Mouse (Mus musculus) hindbrain, postnatal 0 days (tissue): ENCODE results near the gene Slc35c2. TPM values are rescaled to one million over a fixed set of nuclear protein-coding genes. Genes with fewer than 3 reads are reported as not detected.

ENCODE experiments used
- ATAC-seq: fragments of 200-750 bp; cut with Nextera tagmentation; 2 replicates; pipeline ENCODE4 v1.8.0; 2017; ENCODE audit warnings: mild to moderate bottlenecking, moderate TSS enrichment, moderate library complexity
- DNase-seq: peaks from one replicate; pipeline ENCODE4 v3.0.0-alpha.2; 2015; ENCODE audit warnings: low spot score
- H3K27ac ChIP-seq: fragments of 300-500 bp; sonication (generic); 2 replicates; pipeline ENCODE4 v1.5.1; 2014; ENCODE audit warnings: mild to moderate bottlenecking
- H3K27me3 ChIP-seq: fragments of 300-500 bp; sonication (generic); 2 replicates; pipeline ENCODE4 v1.6.1; 2014; ENCODE audit warnings: low read length, mixed read lengths; ENCODE audit not compliant: insufficient read depth
- H3K36me3 ChIP-seq: fragments of 300-500 bp; sonication (generic); 2 replicates; pipeline ENCODE4 v1.6.1; 2014; ENCODE audit warnings: low read length, mixed read lengths; ENCODE audit not compliant: insufficient read depth
- H3K4me1 ChIP-seq: fragments of 300-500 bp; sonication (generic); 2 replicates; pipeline ENCODE4 v1.6.1; 2014; ENCODE audit warnings: antibody characterized with exemption, low read length, mixed read lengths; ENCODE audit not compliant: insufficient read depth
- H3K4me2 ChIP-seq: fragments of 300-500 bp; sonication (generic); 2 replicates; pipeline ENCODE4 v1.6.1; 2014; ENCODE audit warnings: low read depth, mild to moderate bottlenecking, low read length, moderate library complexity, mixed read lengths
- H3K4me3 ChIP-seq: fragments of 300-500 bp; sonication (generic); 2 replicates; pipeline ENCODE4 v1.5.1; 2014; ENCODE audit warnings: low read length
- H3K9ac ChIP-seq: fragments of 300-500 bp; sonication (generic); replicated peaks from 2 replicates; pipeline ENCODE4 v1.6.1; 2014; ENCODE audit warnings: mild to moderate bottlenecking, low read length, moderate library complexity, mixed read lengths
- H3K9me3 ChIP-seq: fragments of 300-500 bp; sonication (generic); 2 replicates; pipeline ENCODE4 v1.6.1; 2016; ENCODE audit warnings: low read length, mixed read lengths
- CTCF ChIP-seq: IDR thresholded peaks from 2 replicates; pipeline ENCODE4 v1.5.1; 2016; ENCODE audit warnings: antibody characterized with exemption, control low read depth, low read depth
- WGBS: fragments of 180-500 bp; shearing (Covaris S2); extraction: QIAGEN DNeasy Blood & Tissue Kit; methylation state at CpG from one replicate; pipeline ENCODE4 v1.1.7; 2014; 5-methylcytosine and 5-hydroxymethylcytosine counted together
- polyA plus RNA-seq: library from polyadenylated mRNA; unstranded; fragments of >200 nt; fragmentation: Nextera tagmentation; extraction: Ambion mirVana; gene quantifications from 2 replicates; pipeline ENCODE4 v1.2.1, GENCODE M21; 2015
- total RNA-seq: library from RNA; depleted of rRNA; stranded (reverse); fragments of >200 nt; gene quantifications from 2 replicates; pipeline ENCODE4 v1.2.3, GENCODE M21; 2014

The Slc35c2 gene
- total and polyA plus RNA-seq, 2 experiments from 2014 or later = 68.1 to 97.1 TPM

- DNase-seq = peak; percentile 34
- no peak overlapping the region for H3K9ac ChIP-seq
Measured at GRCm38 (mm10) chr2:165243122-165243720, 44.4 kb downstream of the Slc35c2 start.

DNA sequence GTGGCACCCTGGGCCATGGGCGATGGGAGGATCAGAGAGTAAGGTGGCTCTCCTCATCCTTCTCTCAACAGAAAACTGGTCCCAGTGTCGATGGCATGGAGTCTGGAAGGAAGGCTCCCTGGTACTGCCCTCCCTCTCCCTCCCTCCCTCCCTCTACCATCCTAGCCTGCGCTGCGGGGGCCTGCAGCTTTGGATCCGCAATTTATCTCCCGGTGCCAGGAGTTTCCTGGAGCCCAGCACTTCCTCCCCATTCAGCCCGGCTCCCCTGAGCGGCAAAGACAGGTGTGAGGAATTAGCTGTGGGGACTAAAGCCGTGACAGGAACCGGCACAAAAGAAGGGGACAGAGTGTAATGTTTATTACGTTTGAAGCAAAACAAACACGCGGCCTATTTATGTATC, 45.1 kb downstream of the Slc35c2 start:
- WGBS = 4% methylated on average over 12 of the region's 13 CpGs
- Histone ChIP-seq H3K9ac (no peak overlapping the region), H3K4me2 (no peak overlapping the region), H3K27me3 (peaks cover 5% of the 10 kb centered on the region; the same call in 1 of the 2 replicates), H3K36me3 (no peaks in the 10 kb centered on the region), H3K4me1 (peaks cover 26% of the 10 kb centered on the region), H3K4me3 (no peak overlapping the region), H3K27ac (no peak overlapping the region), H3K9me3 (no peaks in the 10 kb centered on the region)
- TF ChIP-seq CTCF = no peak
- DNase-seq (peak; percentile 48), ATAC-seq (no peak)

More at GRCm38 (mm10) chr2:165243122-165243720, 44.4 kb downstream of the Slc35c2 start:
- Histone ChIP-seq H3K36me3 (no peaks in the 10 kb centered on the region), H3K9me3 (no peaks in the 10 kb centered on the region), H3K27ac (peak overlapping the region; percentile 33; the same call in 1 of the 2 replicates), H3K4me2 (no peak overlapping the region; the same call in 1 of the 2 replicates), H3K4me1 (peaks cover 26% of the 10 kb centered on the region), H3K27me3 (peaks cover 5% of the 10 kb centered on the region; the same call in 1 of the 2 replicates), H3K4me3 (no peak overlapping the region)
- TF ChIP-seq CTCF = no peak
- WGBS = 8% methylated on average over 11 of the region's 11 CpGs
- peak; percentile 21; the same call in 1 of the 2 replicates for ATAC-seq

GRCm38 (mm10) chr2:165241786-165242185, 45.9 kb downstream of the Slc35c2 start:
- WGBS = 73% methylated on average over 7 of the region's 7 CpGs

GRCm38 (mm10) chr2:165240371-165240770, 47.3 kb downstream of the Slc35c2 start:
- Histone ChIP-seq H3K4me3 (no peak overlapping the region), H3K9me3 (no peaks in the 10 kb centered on the region), H3K9ac (no peak overlapping the region), H3K27me3 (peaks cover 5% of the 10 kb centered on the region), H3K27ac (no peak overlapping the region), H3K4me1 (peaks cover 21% of the 10 kb centered on the region), H3K4me2 (no peak overlapping the region), H3K36me3 (no peaks in the 10 kb centered on the region)
- 42% methylated on average over 8 of the region's 8 CpGs for WGBS
- no peak for TF ChIP-seq CTCF
- ATAC-seq (no peak), DNase-seq (no peak)

More at GRCm38 (mm10) chr2:165241786-165242185, 45.9 kb downstream of the Slc35c2 start:
- no peak for ATAC-seq
- H3K9ac ChIP-seq = no peak overlapping the region
- no peak for TF ChIP-seq CTCF
- H3K27ac ChIP-seq = no peak overlapping the region
- peaks cover 21% of the 10 kb centered on the region for H3K4me1 ChIP-seq
- no peak overlapping the region for H3K4me2 ChIP-seq
- H3K27me3 ChIP-seq = peaks cover 5% of the 10 kb centered on the region; the same call in 1 of the 2 replicates
- no peaks in the 10 kb centered on the region for H3K36me3 ChIP-seq
- DNase-seq = no peak
- H3K9me3 ChIP-seq = no peaks in the 10 kb centered on the region
- no peak overlapping the region for H3K4me3 ChIP-seq

DNA sequence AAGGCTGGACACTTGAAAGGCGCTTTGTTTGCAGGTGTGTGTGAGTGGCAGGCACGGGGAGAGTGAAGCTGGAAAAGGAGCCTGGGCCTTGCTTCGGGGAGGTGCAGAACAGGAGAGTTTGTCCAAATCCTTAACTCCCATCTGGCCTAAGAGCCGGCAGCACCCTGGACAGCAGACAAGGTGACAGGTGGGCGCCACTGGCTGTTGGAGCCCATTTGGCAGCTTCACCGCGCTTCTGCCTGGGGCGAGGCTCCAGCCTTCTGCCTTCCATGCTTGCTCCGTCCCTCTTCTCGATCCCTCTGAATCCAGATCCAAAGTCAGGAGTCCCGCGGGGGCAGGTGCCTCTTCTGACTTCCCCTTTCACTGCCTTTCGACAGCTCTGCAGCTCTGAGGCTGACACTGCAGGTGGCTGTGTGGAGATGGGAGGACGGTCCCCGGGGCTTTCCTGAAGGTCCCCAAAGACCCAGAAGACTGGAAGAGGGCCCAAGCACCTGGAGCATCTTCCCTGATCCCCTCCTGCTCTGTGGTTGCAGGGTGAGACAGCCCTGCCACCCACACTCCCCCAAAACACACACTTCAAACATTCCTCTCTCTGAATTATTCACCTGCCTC, 48.0 kb downstream of the Slc35c2 start:
- no peak overlapping the region for H3K27ac ChIP-seq
- H3K4me1 ChIP-seq = peaks cover 21% of the 10 kb centered on the region
- DNase-seq (no peak), ATAC-seq (no peak)
- H3K9me3 ChIP-seq = no peaks in the 10 kb centered on the region
- no peak overlapping the region for H3K9ac ChIP-seq
- H3K36me3 ChIP-seq = no peaks in the 10 kb centered on the region
- H3K4me3 ChIP-seq = no peak overlapping the region
- TF ChIP-seq CTCF = no peak
- WGBS = 32% methylated on average over 15 of the region's 15 CpGs
- H3K27me3 ChIP-seq = peaks cover 5% of the 10 kb centered on the region
- no peak overlapping the region for H3K4me2 ChIP-seq

DNA sequence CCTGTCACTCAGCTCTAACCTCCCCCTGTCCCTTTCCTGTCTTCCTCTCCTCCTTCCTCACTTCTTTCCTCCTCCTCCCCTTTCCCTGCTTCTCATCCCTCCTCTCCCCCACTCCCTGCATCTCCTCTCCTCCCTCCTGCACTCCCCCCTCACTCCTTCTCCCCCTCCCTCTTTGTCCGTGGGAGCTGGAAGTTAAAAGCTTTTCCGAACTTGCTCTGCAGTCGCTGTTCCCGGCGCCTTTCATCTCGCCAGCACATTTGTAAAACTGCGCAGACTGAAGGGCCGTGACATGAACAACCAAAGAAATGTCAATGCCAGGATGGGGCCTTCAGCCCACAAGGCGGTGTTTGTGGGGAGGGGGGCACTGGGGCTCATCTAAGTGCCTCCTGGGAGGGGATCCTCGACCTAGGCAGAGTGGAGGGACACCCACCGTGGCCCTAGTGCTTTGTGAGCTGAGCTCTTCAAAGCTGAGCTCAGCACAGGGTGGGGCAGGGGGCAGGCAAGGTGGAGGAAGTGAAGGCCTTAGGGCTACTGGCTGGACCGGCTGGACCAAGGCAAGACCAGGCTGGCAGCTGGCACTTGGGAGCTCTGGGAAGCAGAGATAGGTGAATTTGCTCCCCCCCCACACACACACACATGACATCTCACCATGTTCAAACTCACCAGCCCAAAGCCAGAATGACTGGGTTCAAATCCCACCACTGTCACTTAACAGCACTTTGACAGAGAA, 49.1 kb downstream of the Slc35c2 start:
- 13% methylated on average over 12 of the region's 12 CpGs for WGBS
- Histone ChIP-seq H3K4me3 (no peak overlapping the region), H3K9me3 (no peaks in the 10 kb centered on the region), H3K4me2 (no peak overlapping the region), H3K9ac (no peak overlapping the region), H3K36me3 (no peaks in the 10 kb centered on the region), H3K4me1 (peaks cover 23% of the 10 kb centered on the region), H3K27ac (no peak overlapping the region), H3K27me3 (peaks cover 5% of the 10 kb centered on the region)
- ATAC-seq (no peak), DNase-seq (peak; percentile 33)
- TF ChIP-seq CTCF = no peak
